Mouse (Mus musculus) cortical plate, adult 2 months (tissue): ENCODE measurements at regions not wholly inside any gene's neighbourhood (a gene's known extent, or its start where the extent isn't known, plus 50 kb on each side); places are given as distances from the start of the nearest gene placed in this dataset.
A peak's percentile ranks its signal among the peaks of the same experiment; 100 is the strongest.

Source experiments
- H3K27ac ChIP-seq: fragments of 200-500 bp; 2 replicates; pipeline ENCODE4 v1.5.1; 2012; ENCODE audit warnings: low read length, control low read depth, inconsistent platforms; ENCODE audit not compliant: insufficient read depth
- H3K4me1 ChIP-seq: fragments of 200-500 bp; 2 replicates; pipeline ENCODE4 v1.6.1; 2011; ENCODE audit warnings: low read length; ENCODE audit not compliant: control insufficient read depth, insufficient read depth
- H3K4me3 ChIP-seq: fragments of 200-500 bp; 2 replicates; pipeline ENCODE4 v1.5.1; 2011; ENCODE audit warnings: mild to moderate bottlenecking, low read length, control low read depth; ENCODE audit not compliant: insufficient read depth
- CTCF ChIP-seq: fragments of 200-500 bp; IDR thresholded peaks from 2 replicates; pipeline ENCODE4 v1.5.1; 2011; ENCODE audit warnings: mild to moderate bottlenecking, control low read depth, low read length; ENCODE audit not compliant: insufficient read depth; ENCODE audit errors: extremely low read depth
- POLR2A ChIP-seq: fragments of 200-500 bp; IDR thresholded peaks from 2 replicates; pipeline ENCODE4 v1.6.1; 2011; ENCODE audit warnings: mild to moderate bottlenecking, low read length, control low read depth; ENCODE audit not compliant: insufficient read depth; ENCODE audit errors: extremely low read depth

DNA sequence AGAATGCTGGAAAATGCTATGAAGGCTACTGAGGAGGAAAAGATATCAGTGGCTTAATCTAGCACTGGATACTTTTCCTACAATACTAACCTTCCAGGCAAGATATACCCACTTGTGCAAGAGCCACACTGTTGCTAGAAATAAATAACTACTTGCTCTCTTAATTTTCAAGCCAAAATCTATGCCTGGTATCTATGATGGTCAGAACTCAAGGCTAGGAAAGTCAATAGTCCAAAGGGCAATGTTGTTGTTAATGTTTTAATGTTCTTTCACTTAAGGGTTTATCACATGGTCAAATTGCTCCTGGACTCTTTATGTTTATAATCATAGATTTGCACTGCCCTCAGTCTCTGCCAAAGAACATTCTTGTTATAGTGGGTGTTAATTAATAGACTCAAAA, 533.5 kb downstream of the Kcnj2 start:
- Histone ChIP-seq H3K4me3 (no peak overlapping the region), H3K4me1 (no peaks in the 10 kb centered on the region), H3K27ac (no peak overlapping the region)
- TF ChIP-seq CTCF (no peak), POLR2A (no peak)

DNA sequence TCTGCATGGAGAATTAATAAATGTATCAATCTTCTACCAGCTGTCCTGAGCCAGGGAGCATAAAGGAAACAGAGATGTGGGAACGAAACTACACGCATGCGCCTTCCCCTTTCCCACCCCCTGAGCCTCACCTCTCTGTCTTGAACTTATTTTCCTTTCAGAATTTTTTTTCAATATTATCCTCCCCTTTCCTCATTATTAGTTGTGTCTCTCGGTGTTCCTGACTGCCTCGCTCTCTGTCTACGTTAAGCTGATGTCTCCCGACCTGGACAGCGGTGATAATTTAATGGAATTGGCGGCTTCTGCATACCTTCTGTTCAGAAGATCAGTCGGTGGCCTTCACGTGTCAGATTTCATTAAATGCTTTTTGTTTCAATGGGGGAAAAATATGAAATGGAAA, 539.2 kb downstream of the Kcnj2 start:
- Histone ChIP-seq H3K27ac (no peak overlapping the region), H3K4me1 (no peaks in the 10 kb centered on the region), H3K4me3 (no peak overlapping the region)
- TF ChIP-seq POLR2A: no peak
- no peak for TF ChIP-seq CTCF

DNA sequence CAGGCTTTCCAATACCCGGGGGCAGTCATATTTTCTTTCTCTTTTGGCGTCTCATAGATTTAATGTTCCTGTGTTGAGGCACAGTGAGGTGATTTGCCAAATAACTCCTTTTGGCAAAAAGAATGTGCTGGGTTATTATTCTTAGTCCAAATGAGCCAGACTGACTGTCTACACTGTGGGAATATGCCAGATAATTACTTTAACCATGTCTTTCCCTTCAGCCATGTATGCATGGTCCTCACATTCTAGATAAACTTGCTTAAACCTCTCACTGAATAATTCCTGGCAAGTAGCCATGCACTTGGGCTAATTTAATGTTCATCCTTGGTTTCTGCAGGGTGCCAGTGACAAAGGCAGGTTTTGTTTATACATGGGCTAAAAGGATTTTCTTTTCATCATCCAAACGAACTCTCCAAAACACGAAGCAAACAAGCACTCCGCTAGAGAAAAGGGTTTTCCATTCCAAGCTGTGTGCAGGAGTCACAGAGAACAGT, 544.6 kb downstream of the Kcnj2 start:
- TF ChIP-seq CTCF: no peak
- no peak for TF ChIP-seq POLR2A
- H3K27ac ChIP-seq: no peak overlapping the region
- H3K4me3 ChIP-seq: no peak overlapping the region
- H3K4me1 ChIP-seq: no peaks in the 10 kb centered on the region

DNA sequence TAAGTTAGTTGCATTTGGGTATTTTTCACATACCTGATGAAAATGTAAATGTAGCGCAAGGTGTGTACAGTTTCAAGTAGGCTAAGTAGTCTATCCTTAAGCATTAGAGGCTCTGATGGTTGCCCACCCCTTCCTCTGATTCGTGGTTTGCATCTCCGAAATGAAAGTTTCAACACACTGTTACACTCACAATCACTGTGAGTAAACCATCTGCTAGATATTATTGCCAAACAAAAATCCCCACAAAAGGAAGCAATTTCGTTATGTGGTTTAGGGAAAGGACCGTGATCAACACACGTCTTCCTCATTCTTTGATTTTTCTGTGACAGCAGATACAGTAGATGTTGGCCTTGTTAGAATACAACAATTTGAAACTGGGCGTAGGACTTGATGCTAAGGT, 577.6 kb downstream of the Kcnj2 start:
- Histone ChIP-seq H3K4me1 (no peaks in the 10 kb centered on the region), H3K27ac (no peak overlapping the region), H3K4me3 (no peak overlapping the region)
- TF ChIP-seq CTCF (no peak), POLR2A (no peak)

DNA sequence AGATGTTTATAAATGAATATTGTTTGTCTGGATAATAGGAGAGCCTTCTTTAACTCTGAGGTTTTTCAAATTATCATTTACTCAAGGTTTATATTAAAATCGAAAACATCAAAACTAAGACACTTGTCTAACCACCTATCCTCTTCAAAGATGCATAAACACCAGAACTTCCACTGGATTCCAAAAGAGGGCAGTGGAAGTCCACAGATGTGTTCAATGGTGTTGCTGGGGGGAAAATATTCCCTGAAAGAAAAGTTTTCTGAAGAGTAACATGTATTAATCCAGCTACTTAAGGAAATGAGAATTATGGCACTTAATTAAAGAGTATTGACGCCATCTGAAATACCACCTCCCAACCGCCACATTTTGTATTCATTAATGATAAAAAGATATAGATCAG, 586.9 kb downstream of the Kcnj2 start:
- TF ChIP-seq POLR2A (no peak), CTCF (peak; percentile 54; the same call in 1 of the 2 replicates)
- Histone ChIP-seq H3K4me1 (no peaks in the 10 kb centered on the region), H3K27ac (no peak overlapping the region), H3K4me3 (no peak overlapping the region)

DNA sequence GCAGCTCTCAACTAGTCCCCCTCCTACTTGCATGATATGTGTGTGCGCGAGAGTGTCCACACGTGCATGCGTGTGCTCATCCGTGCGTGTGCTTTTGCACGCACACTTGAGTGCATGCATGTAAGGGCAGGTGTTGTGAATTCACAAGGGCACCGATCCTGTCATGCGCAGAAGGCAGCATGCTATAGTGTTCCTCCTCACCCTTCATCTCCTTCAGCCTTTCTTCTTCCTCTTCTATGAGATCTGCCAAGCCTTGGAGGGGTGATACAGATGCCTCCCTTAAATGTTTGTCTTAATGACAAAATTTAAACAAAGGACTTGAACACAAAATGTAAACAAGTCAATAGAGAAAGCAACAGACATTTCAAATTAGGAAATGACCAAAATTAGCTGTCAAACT, 591.8 kb downstream of the Kcnj2 start:
- Histone ChIP-seq H3K4me1 (no peaks in the 10 kb centered on the region), H3K27ac (no peak overlapping the region), H3K4me3 (no peak overlapping the region)
- TF ChIP-seq POLR2A: no peak
- TF ChIP-seq CTCF: no peak

DNA sequence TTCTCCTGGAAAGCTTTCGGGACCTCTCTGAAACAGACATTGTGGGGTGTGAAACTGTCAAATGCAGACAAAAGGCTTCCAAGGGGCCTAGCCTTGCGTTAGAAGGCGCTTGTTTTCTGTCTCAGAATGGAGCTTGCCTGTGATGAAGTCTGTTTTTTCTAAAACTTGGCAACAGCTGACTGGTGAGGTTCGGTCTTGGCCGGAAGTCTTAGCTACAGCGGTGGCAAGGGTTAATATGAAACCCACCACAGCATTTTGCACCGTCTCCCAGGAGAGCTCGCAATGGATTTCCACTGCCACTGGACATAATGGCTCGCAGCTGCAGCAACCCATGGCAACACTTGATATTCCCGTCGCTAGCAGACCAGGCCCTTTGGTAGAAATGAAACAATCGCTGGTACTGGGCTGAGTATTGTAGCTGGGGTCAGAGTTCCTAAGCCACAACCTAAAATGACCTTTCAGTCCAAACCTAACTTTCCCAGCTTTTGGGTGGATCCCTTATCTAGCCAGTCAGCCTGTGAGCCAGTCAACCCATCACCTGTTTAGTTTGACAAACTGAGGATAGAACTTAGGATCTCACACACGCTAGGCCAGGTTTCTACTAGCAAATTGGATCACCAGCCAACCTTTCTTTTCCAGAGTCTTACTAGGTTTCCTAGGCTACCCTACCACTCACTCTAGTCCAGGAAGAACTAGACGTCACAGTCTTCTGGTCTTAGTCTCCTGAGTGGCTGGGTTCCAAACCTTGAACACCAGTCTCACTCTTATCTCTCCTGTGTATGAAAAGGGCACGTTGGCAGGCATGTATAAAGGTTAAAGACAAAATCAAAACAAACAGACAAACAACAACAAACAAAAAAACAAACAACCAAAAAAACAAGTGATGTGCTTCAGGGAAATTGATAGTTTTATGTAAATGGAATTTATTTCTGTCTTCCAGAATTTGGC, 592.7 kb downstream of the Kcnj2 start:
- no peak overlapping the region for H3K4me3 ChIP-seq
- TF ChIP-seq CTCF (no peak), POLR2A (no peak)
- no peak overlapping the region for H3K27ac ChIP-seq
- H3K4me1 ChIP-seq: no peaks in the 10 kb centered on the region

DNA sequence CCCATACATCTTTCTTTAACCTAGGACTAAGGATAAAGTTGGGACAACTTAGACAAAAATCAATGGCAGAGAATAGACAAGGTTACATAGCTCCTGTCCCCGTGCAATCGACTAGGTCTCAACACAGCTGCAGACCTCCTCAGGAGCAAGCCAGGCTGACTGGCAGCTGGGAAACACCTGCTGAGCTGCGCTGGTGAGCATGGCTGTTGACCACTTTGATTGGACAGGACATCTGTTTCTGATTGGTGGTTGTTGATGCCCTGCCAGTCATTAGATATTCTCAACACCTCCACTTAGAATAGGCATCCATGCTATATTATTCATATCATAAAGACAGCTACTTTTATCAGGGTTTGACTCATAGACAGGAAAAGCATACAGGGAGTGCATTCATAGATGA, 597.3 kb downstream of the Kcnj2 start:
- Histone ChIP-seq H3K4me3 (no peak overlapping the region), H3K27ac (no peak overlapping the region), H3K4me1 (no peaks in the 10 kb centered on the region)
- TF ChIP-seq POLR2A (no peak), CTCF (no peak)

DNA sequence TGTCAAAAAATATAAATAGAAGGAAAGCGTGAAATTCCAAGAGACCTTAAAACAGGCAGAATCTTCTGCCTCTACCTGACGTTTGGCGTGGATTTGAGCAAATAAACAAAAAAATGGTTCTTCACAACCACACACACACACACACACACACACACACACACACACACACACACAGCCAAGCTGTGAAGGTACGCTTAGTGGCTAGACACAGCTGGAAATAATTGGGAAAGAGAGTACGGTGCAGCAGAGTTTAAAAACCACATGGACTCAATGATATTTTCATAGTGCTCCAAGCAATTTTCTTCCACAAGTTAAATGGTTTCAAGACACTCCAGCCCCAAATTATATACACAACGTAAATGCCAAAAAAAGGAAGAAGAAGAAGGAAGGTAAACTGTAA, 600.4 kb downstream of the Kcnj2 start:
- TF ChIP-seq POLR2A: no peak
- TF ChIP-seq CTCF: no peak
- Histone ChIP-seq H3K4me1 (no peaks in the 10 kb centered on the region), H3K4me3 (no peak overlapping the region), H3K27ac (no peak overlapping the region)

DNA sequence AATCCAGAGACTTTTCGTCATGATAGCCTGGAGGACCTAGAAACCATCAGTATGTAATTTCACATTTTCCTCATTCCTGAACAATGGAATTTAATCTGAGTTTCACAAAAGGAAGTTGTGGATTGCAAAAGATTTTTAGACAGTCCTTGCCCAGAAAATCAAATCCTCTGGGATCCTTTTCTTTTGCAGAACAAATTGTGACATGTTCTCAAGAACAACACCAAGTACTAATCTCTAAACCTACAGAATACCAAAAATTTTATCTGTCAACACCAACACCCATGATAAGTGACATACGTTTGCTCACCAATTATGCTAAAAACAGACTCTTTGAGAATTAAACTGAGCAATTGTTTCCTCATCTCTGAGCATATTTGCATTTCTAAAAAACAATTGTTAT, 605.9 kb downstream of the Kcnj2 start:
- H3K27ac ChIP-seq: no peak overlapping the region
- H3K4me3 ChIP-seq: no peak overlapping the region
- TF ChIP-seq POLR2A (no peak), CTCF (no peak)
- H3K4me1 ChIP-seq: no peaks in the 10 kb centered on the region
